Mouse (Mus musculus) MEL (cell line): ENCODE data around the gene Trhr2. TPM values are rescaled to one million over a fixed set of nuclear protein-coding genes. Genes with fewer than 3 reads are reported as not detected.

Experiments used
- DNase-seq: peaks from one replicate; pipeline ENCODE4 v3.0.0; 2011; ENCODE audit warnings: low read depth, low spot score
- H3K27ac ChIP-seq: 2 replicates; pipeline ENCODE4 v1.5.1; 2012; ENCODE audit warnings: low read depth, mild to moderate bottlenecking, control low read depth, low read length, moderate library complexity; ENCODE audit not compliant: control insufficient read depth
- H3K27me3 ChIP-seq, 2 experiments: fragments of 150-350 bp in 1 of 2; sonication (generic) in 1 of 2; 2 replicates each; pipeline ENCODE4 v1.6.1; 2012; ENCODE audit warnings: low read length in 2 of 2, mild to moderate bottlenecking in 2 of 2, improper control_type of control experiment in 1 of 2, moderate library complexity in 1 of 2; ENCODE audit not compliant: insufficient read depth in 2 of 2, control insufficient read depth in 1 of 2
- H3K36me3 ChIP-seq, 2 experiments: 2 replicates each; pipeline ENCODE4 v1.6.1; 2012 to 2014; ENCODE audit warnings: low read length in 2 of 2, improper control_type of control experiment in 1 of 2, inconsistent platforms in 1 of 2, mild to moderate bottlenecking in 1 of 2; ENCODE audit not compliant: insufficient read depth in 2 of 2, control insufficient read depth in 1 of 2
- H3K4me1 ChIP-seq, 2 experiments: fragments of 150-350 bp in 1 of 2; sonication (generic) in 1 of 2; 2 replicates each; pipeline ENCODE4 v1.6.1; 2012; ENCODE audit warnings: low read length in 2 of 2, improper control_type of control experiment in 1 of 2, mild to moderate bottlenecking in 1 of 2; ENCODE audit not compliant: insufficient read depth in 2 of 2, control insufficient read depth in 1 of 2
- H3K4me3 ChIP-seq, 2 experiments: fragments of 150-350 bp in 1 of 2; sonication (generic) in 1 of 2; 2 replicates each; pipeline ENCODE4 v1.5.1; 2012; ENCODE audit warnings: low read depth in 2 of 2, low read length in 2 of 2, mild to moderate bottlenecking in 2 of 2, moderate library complexity in 2 of 2, control low read depth in 1 of 2, improper control_type of control experiment in 1 of 2; ENCODE audit not compliant: control insufficient read depth in 1 of 2, insufficient read depth in 1 of 2
- H3K79me2 ChIP-seq: 2 replicates; pipeline ENCODE4 v1.6.1; 2012; ENCODE audit warnings: mild to moderate bottlenecking, low read length, moderate library complexity; ENCODE audit not compliant: control insufficient read depth, poor library complexity, insufficient read depth
- H3K9ac ChIP-seq: 2 replicates; pipeline ENCODE4 v1.6.1; 2012; ENCODE audit warnings: low read depth, mild to moderate bottlenecking, control low read depth, low read length, moderate library complexity; ENCODE audit not compliant: control insufficient read depth, poor library complexity, severe bottlenecking
- H3K9me3 ChIP-seq: fragments of 150-350 bp; sonication (generic); replicated peaks from 2 replicates; pipeline ENCODE4 v1.6.1; 2012; ENCODE audit warnings: mild to moderate bottlenecking, low read length, improper control_type of control experiment, moderate library complexity; ENCODE audit not compliant: insufficient read depth
- BHLHE40 ChIP-seq: IDR thresholded peaks from 2 replicates; pipeline ENCODE4 v1.6.1; 2012; ENCODE audit warnings: low read depth, mild to moderate bottlenecking, inconsistent platforms, low read length, improper control_type of control experiment, borderline replicate concordance
- CHD1 ChIP-seq: IDR thresholded peaks from 2 replicates; pipeline ENCODE4 v1.6.1; 2012; ENCODE audit warnings: low read depth, mild to moderate bottlenecking, inconsistent platforms, low read length, improper control_type of control experiment
- CHD2 ChIP-seq: IDR thresholded peaks from 2 replicates; pipeline ENCODE4 v1.6.1; 2011; ENCODE audit warnings: low read length, improper control_type of control experiment
- CTCF ChIP-seq, 3 experiments: IDR thresholded peaks in 2 of 3; conservative IDR thresholded peaks in 1 of 3; 2 replicates each; pipeline ENCODE4 v1.5.1; 2011 to 2012; ENCODE audit warnings: low read length in 3 of 3, low read depth in 2 of 3, mild to moderate bottlenecking in 2 of 3, improper control_type of control experiment in 1 of 3, inconsistent platforms in 1 of 3, mixed read lengths in 1 of 3, moderate library complexity in 1 of 3; ENCODE audit not compliant: control insufficient read depth in 1 of 3, insufficient read depth in 1 of 3, poor library complexity in 1 of 3, severe bottlenecking in 1 of 3
- E2F4 ChIP-seq: IDR thresholded peaks from 2 replicates; pipeline ENCODE4 v1.6.1; 2011; ENCODE audit warnings: low read depth, low read length, improper control_type of control experiment, borderline replicate concordance
- ELF1 ChIP-seq: IDR thresholded peaks from 2 replicates; pipeline ENCODE4 v1.6.1; 2014; ENCODE audit warnings: low read depth, mild to moderate bottlenecking, inconsistent platforms, low read length, improper control_type of control experiment, moderate library complexity
- ETS1 ChIP-seq: IDR thresholded peaks from 2 replicates; pipeline ENCODE4 v1.6.1; 2012; ENCODE audit warnings: low read depth, mild to moderate bottlenecking, inconsistent platforms, low read length, improper control_type of control experiment, moderate library complexity
- GABPA ChIP-seq: IDR thresholded peaks from 2 replicates; pipeline ENCODE4 v1.6.1; 2012; ENCODE audit warnings: low read depth, mild to moderate bottlenecking, inconsistent platforms, low read length, improper control_type of control experiment, moderate library complexity
- GATA1 ChIP-seq: IDR thresholded peaks from 2 replicates; pipeline ENCODE4 v1.6.1; 2011; ENCODE audit warnings: low read depth, low read length, improper control_type of control experiment
- HCFC1 ChIP-seq: IDR thresholded peaks from 2 replicates; pipeline ENCODE4 v1.6.1; 2012; ENCODE audit warnings: low read depth, mild to moderate bottlenecking, inconsistent platforms, low read length, improper control_type of control experiment, moderate library complexity
- JUND ChIP-seq: IDR thresholded peaks from 2 replicates; pipeline ENCODE4 v1.6.1; 2011; ENCODE audit warnings: low read depth, mild to moderate bottlenecking, improper control_type of control experiment, low read length
- KAT2A ChIP-seq: conservative IDR thresholded peaks from 2 replicates; pipeline ENCODE4 v1.6.1; 2012; ENCODE audit warnings: low read depth, low read length, improper control_type of control experiment, inconsistent platforms
- MAFK ChIP-seq: IDR thresholded peaks from 2 replicates; pipeline ENCODE4 v1.6.1; 2011; ENCODE audit warnings: low read depth, mild to moderate bottlenecking, low read length, improper control_type of control experiment, borderline replicate concordance
- MAX ChIP-seq: IDR thresholded peaks from 2 replicates; pipeline ENCODE4 v1.6.1; 2011; ENCODE audit warnings: low read length, improper control_type of control experiment
- MAZ ChIP-seq: IDR thresholded peaks from 2 replicates; pipeline ENCODE4 v1.6.1; 2012; ENCODE audit warnings: low read depth, mild to moderate bottlenecking, inconsistent platforms, low read length, improper control_type of control experiment
- MEF2A ChIP-seq: IDR thresholded peaks from 2 replicates; pipeline ENCODE4 v1.6.1; 2014; ENCODE audit warnings: low read depth, mild to moderate bottlenecking, inconsistent platforms, low read length, improper control_type of control experiment; ENCODE audit not compliant: poor library complexity, insufficient replicate concordance, severe bottlenecking; ENCODE audit errors: extremely low read depth
- MXI1 ChIP-seq: IDR thresholded peaks from 2 replicates; pipeline ENCODE4 v1.6.1; 2011; ENCODE audit warnings: mild to moderate bottlenecking, low read depth, low read length, improper control_type of control experiment
- MYB ChIP-seq: IDR thresholded peaks from 2 replicates; pipeline ENCODE4 v1.6.1; 2011; ENCODE audit warnings: mild to moderate bottlenecking, low read depth, low read length, improper control_type of control experiment
- MYC ChIP-seq: IDR thresholded peaks from 2 replicates; pipeline ENCODE4 v1.6.1; 2011; ENCODE audit warnings: low read depth, mild to moderate bottlenecking, low read length, improper control_type of control experiment, moderate library complexity
- NELFE ChIP-seq: IDR thresholded peaks from 2 replicates; pipeline ENCODE4 v1.6.1; 2011; ENCODE audit warnings: low read depth, low read length, improper control_type of control experiment
- NRF1 ChIP-seq: IDR thresholded peaks from 2 replicates; pipeline ENCODE4 v1.6.1; 2014; ENCODE audit warnings: low read depth, mild to moderate bottlenecking, inconsistent platforms, low read length, improper control_type of control experiment, moderate library complexity; ENCODE audit not compliant: poor library complexity, insufficient read depth, severe bottlenecking
- POLR2A ChIP-seq, 2 experiments: IDR thresholded peaks; 2 replicates each; pipeline ENCODE4 v1.6.1; 2011 to 2012; ENCODE audit warnings: low read length in 2 of 2, mild to moderate bottlenecking in 2 of 2, control low read depth in 1 of 2, improper control_type of control experiment in 1 of 2, low read depth in 1 of 2, moderate library complexity in 1 of 2; ENCODE audit not compliant: control insufficient read depth in 1 of 2, insufficient read depth in 1 of 2, poor library complexity in 1 of 2
- POLR2AphosphoS2 ChIP-seq: IDR thresholded peaks from 2 replicates; pipeline ENCODE4 v1.6.1; 2011; ENCODE audit warnings: low read length, improper control_type of control experiment
- POLR2AphosphoS5 ChIP-seq: IDR thresholded peaks from 2 replicates; pipeline ENCODE4 v1.6.1; 2012; ENCODE audit warnings: low read depth, borderline replicate concordance, mild to moderate bottlenecking, inconsistent platforms, low read length, moderate library complexity, mixed read lengths
- RAD21 ChIP-seq: IDR thresholded peaks from 2 replicates; pipeline ENCODE4 v1.6.1; 2011; ENCODE audit warnings: mild to moderate bottlenecking, low read depth, low read length, improper control_type of control experiment
- SIN3A ChIP-seq: IDR thresholded peaks from 2 replicates; pipeline ENCODE4 v1.6.1; 2012; ENCODE audit warnings: low read length, improper control_type of control experiment, inconsistent platforms
- SMC3 ChIP-seq: IDR thresholded peaks from 2 replicates; pipeline ENCODE4 v1.6.1; 2011; ENCODE audit warnings: low read depth, low read length, improper control_type of control experiment
- TAL1 ChIP-seq: IDR thresholded peaks from 2 replicates; pipeline ENCODE4 v1.6.1; 2012; ENCODE audit warnings: mild to moderate bottlenecking, inconsistent platforms, low read length, moderate library complexity, mixed read lengths
- TBP ChIP-seq: IDR thresholded peaks from 2 replicates; pipeline ENCODE4 v1.8.0; 2011; ENCODE audit warnings: low read depth, low read length, improper control_type of control experiment
- TCF12 ChIP-seq: IDR thresholded peaks from 2 replicates; pipeline ENCODE4 v1.6.1; 2014; ENCODE audit warnings: low read depth, mild to moderate bottlenecking, inconsistent platforms, low read length, improper control_type of control experiment, moderate library complexity
- UBTF ChIP-seq: IDR thresholded peaks from 2 replicates; pipeline ENCODE4 v1.6.1; 2012; ENCODE audit warnings: low read depth, mild to moderate bottlenecking, inconsistent platforms, low read length, improper control_type of control experiment, moderate library complexity, borderline replicate concordance; ENCODE audit not compliant: insufficient read depth
- USF1 ChIP-seq: IDR thresholded peaks from 2 replicates; pipeline ENCODE4 v1.6.1; 2014; ENCODE audit warnings: low read depth, mild to moderate bottlenecking, inconsistent platforms, low read length, improper control_type of control experiment, moderate library complexity
- USF2 ChIP-seq, 2 experiments: IDR thresholded peaks; 2 replicates each; pipeline ENCODE4 v1.6.1; 2011 to 2012; ENCODE audit warnings: improper control_type of control experiment in 2 of 2, low read length in 2 of 2, borderline replicate concordance in 1 of 2, inconsistent platforms in 1 of 2, low read depth in 1 of 2, mild to moderate bottlenecking in 1 of 2; ENCODE audit not compliant: insufficient read depth in 1 of 2
- ZC3H11A ChIP-seq: IDR thresholded peaks from 2 replicates; pipeline ENCODE4 v1.6.1; 2012; ENCODE audit warnings: low read depth, mild to moderate bottlenecking, inconsistent platforms, low read length, improper control_type of control experiment
- ZKSCAN1 ChIP-seq: IDR thresholded peaks from 2 replicates; pipeline ENCODE4 v1.6.1; 2012; ENCODE audit warnings: low read depth, mild to moderate bottlenecking, inconsistent platforms, low read length, improper control_type of control experiment, moderate library complexity
- ZMIZ1 ChIP-seq: IDR thresholded peaks from 2 replicates; pipeline ENCODE4 v1.6.1; 2012; ENCODE audit warnings: low read depth, mild to moderate bottlenecking, inconsistent platforms, low read length, improper control_type of control experiment, moderate library complexity
- ZNF384 ChIP-seq: IDR thresholded peaks from 2 replicates; pipeline ENCODE4 v1.6.1; 2012; ENCODE audit warnings: low read depth, mild to moderate bottlenecking, inconsistent platforms, low read length, improper control_type of control experiment
- polyA plus RNA-seq, 2 experiments: library from polyadenylated mRNA; stranded (reverse) in 1 of 2; unstranded in 1 of 2; fragments of >175 nt in 1 of 2; fragments of >200 nt in 1 of 2; gene quantifications; 2 replicates each; pipeline versions ENCODE4 v1.2.1 to v1.2.4; 2012; ENCODE audit warnings: low replicate concordance in 2 of 2, low read depth in 1 of 2; ENCODE audit not compliant: insufficient read length in 2 of 2, insufficient read depth in 1 of 2, missing spikeins in 1 of 2
- total RNA-seq: library from RNA; depleted of rRNA; stranded (reverse); fragments of 300-350 nt; gene quantifications from 2 replicates; pipeline ENCODE4 v1.2.3, GENCODE M21; 2012

Trhr2 gene
- total and polyA plus RNA-seq, 3 experiments: 0.07 to 0.12 TPM; not detected in 1

- peak overlapping the region; percentile 98 for H3K27ac ChIP-seq
- H3K27me3 ChIP-seq: no peaks in the 10 kb centered on the region
- TF ChIP-seq ELF1 (peak; percentile 64), KAT2A (peak; percentile 47), POLR2A (IDR thresholded peaks at IDR 0.05; ENCODE audit: control insufficient read depth in 1 of 2, insufficient read depth in 1 of 2, low read depth in 1 of 2, low read length in 2 of 2, poor library complexity in 1 of 2) (0 out of 4 replicates have a peak, but pooled peaks have one; percentile 36 to 50), TAL1 (peak; percentile 49), UBTF (no peak), ZMIZ1 (peak; percentile 65; the same call in 1 of the 2 replicates), RAD21 (no peak), POLR2AphosphoS5 (no peak), MEF2A (no peak), MYC (peak; percentile 49), GATA1 (peak; percentile 92), TBP (peak; percentile 43; the same call in 1 of the 2 replicates), MAFK (peak; percentile 25; the same call in 1 of the 2 replicates), SIN3A (peak; percentile 86), POLR2AphosphoS2 (peak; percentile 56; the same call in 1 of the 2 replicates), CHD2 (no peak), GABPA (no peak), SMC3 (no peak), TCF12 (peak; percentile 92), ZC3H11A (no peak), E2F4 (no peak; the same call in 1 of the 2 replicates), CTCF (IDR thresholded peaks at IDR 0.05 in 2 of 3, conservative IDR thresholded peaks at IDR 0.05 in 1 of 3; ENCODE audit: control insufficient read depth in 1 of 3, insufficient read depth in 1 of 3, low read depth in 2 of 3, low read length in 3 of 3, poor library complexity in 1 of 3, severe bottlenecking in 1 of 3) (no peak), USF1 (peak; percentile 6; the same call in 1 of the 2 replicates), USF2 (IDR thresholded peaks at IDR 0.05; ENCODE audit: borderline replicate concordance in 1 of 2, insufficient read depth in 1 of 2, low read depth in 1 of 2, low read length in 2 of 2) (no peak), CHD1 (peak; percentile 62; the same call in 1 of the 2 replicates), MAX (peak; percentile 40; the same call in 1 of the 2 replicates), NRF1 (no peak), NELFE (no peak), HCFC1 (peak; percentile 42; the same call in 1 of the 2 replicates), ZKSCAN1 (no peak), MYB (peak; percentile 50), MAZ (peak; percentile 62; the same call in 1 of the 2 replicates), MXI1 (peak; percentile 67; the same call in 1 of the 2 replicates), JUND (no peak), ZNF384 (no peak), ETS1 (peak; percentile 81), BHLHE40 (peak; percentile 69)
Measured at GRCm38 (mm10) chr8:122322792-122323191, 37.8 kb downstream of the Trhr2 start.

More at GRCm38 (mm10) chr8:122322792-122323191, 37.8 kb downstream of the Trhr2 start:
- peak; percentile 75 for DNase-seq
- Histone ChIP-seq H3K36me3 (peaks cover 7 to 90% of the 10 kb centered on the region in 2 experiments; a peak in 3 of 4 replicates), H3K4me1 (peaks cover 42 to 89% of the 10 kb centered on the region in 2 experiments), H3K9me3 (no peaks in the 10 kb centered on the region), H3K4me3 (no peak overlapping the region), H3K79me2 (peaks cover 28% of the 10 kb centered on the region), H3K9ac (peak overlapping the region; percentile 62)
